Mouse (Mus musculus) liver, embryonic 11.5 days (tissue): ENCODE measurements at regions not wholly inside any gene's neighbourhood (a gene's known extent, or its start where the extent isn't known, plus 50 kb on each side); places are given as distances from the start of the nearest gene placed in this dataset.

Source experiments
- ATAC-seq: fragments of 200-750 bp; cut with Nextera tagmentation; replicated peaks from 2 replicates; pipeline ENCODE4 v1.8.0; 2017; ENCODE audit warnings: moderate number of reproducible peaks, mild to moderate bottlenecking, moderate TSS enrichment, moderate library complexity; ENCODE audit not compliant: low FRiP score
- DNase-seq: peaks from one replicate; pipeline ENCODE4 v3.0.0-alpha.2; 2017; ENCODE audit warnings: low spot score
- H3K27ac ChIP-seq: fragments of 300-500 bp; sonication (generic); 2 replicates; pipeline ENCODE4 v1.5.1; 2014; ENCODE audit warnings: mild to moderate bottlenecking, low read depth, low read length, control low read depth
- H3K27me3 ChIP-seq: fragments of 300-500 bp; sonication (generic); replicated peaks from 2 replicates; pipeline ENCODE4 v1.6.1; 2014; ENCODE audit warnings: low read length, mixed read lengths; ENCODE audit not compliant: control insufficient read depth, insufficient read depth
- H3K36me3 ChIP-seq: fragments of 300-500 bp; sonication (generic); 2 replicates; pipeline ENCODE4 v1.6.1; 2014; ENCODE audit warnings: mild to moderate bottlenecking, low read length, moderate library complexity, mixed read lengths; ENCODE audit not compliant: control insufficient read depth, insufficient read depth
- H3K4me1 ChIP-seq: fragments of 300-500 bp; sonication (generic); replicated peaks from 2 replicates; pipeline ENCODE4 v1.6.1; 2014; ENCODE audit warnings: low read length, mixed read lengths; ENCODE audit not compliant: control insufficient read depth, insufficient read depth
- H3K4me2 ChIP-seq: fragments of 300-500 bp; sonication (generic); 2 replicates; pipeline ENCODE4 v1.6.1; 2014; ENCODE audit warnings: mild to moderate bottlenecking, control low read depth, moderate library complexity
- H3K4me3 ChIP-seq: fragments of 300-500 bp; sonication (generic); 2 replicates; pipeline ENCODE4 v1.5.1; 2014; ENCODE audit warnings: low read depth, low read length, control low read depth
- H3K9ac ChIP-seq: fragments of 300-500 bp; sonication (generic); 2 replicates; pipeline ENCODE4 v1.6.1; 2014; ENCODE audit warnings: low read depth, low read length, control low read depth
- H3K9me3 ChIP-seq: fragments of 300-500 bp; sonication (generic); 2 replicates; pipeline ENCODE4 v1.6.1; 2016; ENCODE audit warnings: low read length, inconsistent platforms, mixed read lengths; ENCODE audit not compliant: control insufficient read depth
- WGBS: fragments of 180-500 bp; shearing (Covaris S2); extraction: QIAGEN DNeasy Blood & Tissue Kit; methylation state at CpG from one replicate; pipeline ENCODE4 v1.1.7; 2014; 5-methylcytosine and 5-hydroxymethylcytosine counted together

DNA sequence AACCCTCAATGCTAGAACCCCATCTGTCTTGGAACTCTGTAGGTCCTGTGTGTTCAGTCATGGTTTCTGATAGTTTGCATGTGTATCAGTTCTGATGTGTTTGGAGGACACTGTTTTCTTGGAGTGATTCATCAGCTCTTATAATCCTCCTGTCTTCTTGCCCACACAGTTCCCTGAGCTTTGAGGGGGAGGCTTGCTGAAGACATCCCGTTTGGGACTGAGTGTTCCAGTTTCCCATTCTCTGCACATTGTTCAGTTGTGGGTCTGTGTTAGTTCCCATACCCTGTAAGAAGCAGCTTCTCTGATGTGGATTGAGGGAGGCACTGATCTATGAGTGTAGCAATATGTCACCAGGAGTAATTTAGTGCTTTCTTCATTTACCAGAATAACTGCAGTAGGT is 275.2 kb downstream of the Bcl11a start:
- no peaks in the 10 kb centered on the region for H3K9me3 ChIP-seq
- no peaks in the 10 kb centered on the region for H3K27me3 ChIP-seq
- H3K36me3 ChIP-seq, result no peaks in the 10 kb centered on the region
- no peak overlapping the region for H3K4me3 ChIP-seq
- no peak overlapping the region for H3K4me2 ChIP-seq
- ATAC-seq, result no peak
- 86% methylated on average over 1 of the region's 1 CpGs for WGBS
- H3K27ac ChIP-seq, result no peak overlapping the region
- H3K9ac ChIP-seq, result no peak overlapping the region
- H3K4me1 ChIP-seq, result no peaks in the 10 kb centered on the region
- DNase-seq, result no peak

- Histone ChIP-seq H3K27ac (no peak overlapping the region), H3K4me2 (no peak overlapping the region), H3K4me3 (no peak overlapping the region), H3K27me3 (no peaks in the 10 kb centered on the region), H3K9ac (no peak overlapping the region), H3K4me1 (no peaks in the 10 kb centered on the region), H3K9me3 (no peaks in the 10 kb centered on the region), H3K36me3 (no peaks in the 10 kb centered on the region)
- WGBS, result 28% methylated on average over 1 of the region's 1 CpGs
- no peak for DNase-seq
- ATAC-seq, result no peak
These were observed 279.5 kb downstream of the Bcl11a start for GRCm38 (mm10) chr11:24357388-24357787.

GRCm38 (mm10) chr11:24359086-24359485 is 281.2 kb downstream of the Bcl11a start:
- Histone ChIP-seq H3K36me3 (no peaks in the 10 kb centered on the region), H3K4me2 (no peak overlapping the region)
- ATAC-seq, result no peak

DNA sequence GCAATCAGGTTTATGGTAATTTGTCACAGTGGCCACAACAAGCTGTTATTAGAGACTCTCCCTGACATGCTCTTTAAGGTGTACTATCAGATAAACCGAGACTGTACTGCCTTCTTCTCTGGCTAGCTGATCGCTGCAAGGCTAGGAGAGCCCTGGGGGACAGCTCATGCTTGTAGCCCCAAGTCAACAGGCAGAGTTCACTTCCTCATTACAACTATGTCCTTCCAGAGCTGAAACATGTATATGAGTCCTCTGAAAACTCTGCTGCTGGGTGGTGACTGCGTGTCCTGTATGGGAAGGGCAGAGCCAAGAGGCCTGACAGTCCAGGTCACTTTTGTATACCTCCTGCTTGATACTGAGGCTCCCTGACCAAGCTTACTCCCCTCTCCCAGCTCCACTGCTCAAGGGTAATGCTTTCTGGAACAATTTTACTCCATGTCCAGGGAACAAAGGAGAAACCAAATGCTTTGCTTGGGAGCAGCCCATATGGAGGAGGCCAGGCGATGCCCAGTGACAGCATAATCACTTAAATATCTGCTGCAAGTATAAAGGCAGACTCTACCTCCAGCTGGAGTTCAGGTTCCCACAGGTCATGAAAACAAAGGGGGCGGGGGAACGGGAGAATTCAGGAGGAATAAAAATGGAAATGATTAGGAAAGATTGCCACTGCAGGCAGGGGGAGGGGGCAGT is 284.3 kb downstream of the Bcl11a start:
- Histone ChIP-seq H3K27me3 (no peaks in the 10 kb centered on the region), H3K27ac (no peak overlapping the region), H3K4me2 (no peak overlapping the region), H3K9ac (no peak overlapping the region), H3K4me1 (no peaks in the 10 kb centered on the region), H3K36me3 (no peaks in the 10 kb centered on the region), H3K9me3 (no peaks in the 10 kb centered on the region), H3K4me3 (no peak overlapping the region)
- DNase-seq (no peak), ATAC-seq (no peak)
- 72% methylated on average over 6 of the region's 6 CpGs for WGBS

More at GRCm38 (mm10) chr11:24359086-24359485, 281.2 kb downstream of the Bcl11a start:
- Histone ChIP-seq H3K4me1 (no peaks in the 10 kb centered on the region), H3K27me3 (no peaks in the 10 kb centered on the region), H3K9ac (no peak overlapping the region), H3K4me3 (no peak overlapping the region), H3K27ac (no peak overlapping the region), H3K9me3 (no peaks in the 10 kb centered on the region)
- DNase-seq, result peak; percentile 11

DNA sequence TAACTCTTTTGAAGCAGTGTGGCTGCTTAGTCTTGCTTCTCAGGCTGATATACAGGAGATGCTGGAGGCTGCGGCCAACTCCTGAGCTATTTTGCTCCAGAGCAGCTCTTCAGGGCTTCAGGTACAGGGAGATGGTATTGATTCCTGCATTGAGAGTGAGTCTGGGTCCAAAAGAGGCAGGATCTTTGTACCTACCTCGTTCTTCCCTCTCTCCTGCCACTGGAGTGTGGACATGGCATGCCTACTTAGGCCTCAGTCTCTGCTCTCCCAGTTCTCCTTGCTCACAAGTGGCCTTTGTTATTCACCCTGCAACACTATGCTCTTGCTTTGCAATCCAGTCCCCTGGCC is 284.8 kb downstream of the Bcl11a start:
- Histone ChIP-seq H3K4me3 (no peak overlapping the region), H3K9me3 (no peaks in the 10 kb centered on the region), H3K36me3 (no peaks in the 10 kb centered on the region), H3K9ac (no peak overlapping the region), H3K27me3 (no peaks in the 10 kb centered on the region), H3K4me2 (no peak overlapping the region), H3K4me1 (no peaks in the 10 kb centered on the region), H3K27ac (no peak overlapping the region)
- whole genome bisulfite sequencing, result 75% methylated on average over 2 of the region's 2 CpGs
- DNase-seq (no peak), ATAC-seq (no peak)

- no peak overlapping the region for H3K9ac ChIP-seq
- H3K27ac ChIP-seq, result no peak overlapping the region
- H3K9me3 ChIP-seq, result no peaks in the 10 kb centered on the region
- no peaks in the 10 kb centered on the region for H3K4me1 ChIP-seq
- no peak for ATAC-seq
- 59% methylated on average over 9 of the region's 9 CpGs for WGBS
- no peak overlapping the region for H3K4me3 ChIP-seq
- H3K4me2 ChIP-seq, result no peak overlapping the region
- no peaks in the 10 kb centered on the region for H3K27me3 ChIP-seq
- no peaks in the 10 kb centered on the region for H3K36me3 ChIP-seq
- DNase-seq, result no peak
These were observed 285.8 kb downstream of the Bcl11a start for GRCm38 (mm10) chr11:24363418-24364364.

DNA sequence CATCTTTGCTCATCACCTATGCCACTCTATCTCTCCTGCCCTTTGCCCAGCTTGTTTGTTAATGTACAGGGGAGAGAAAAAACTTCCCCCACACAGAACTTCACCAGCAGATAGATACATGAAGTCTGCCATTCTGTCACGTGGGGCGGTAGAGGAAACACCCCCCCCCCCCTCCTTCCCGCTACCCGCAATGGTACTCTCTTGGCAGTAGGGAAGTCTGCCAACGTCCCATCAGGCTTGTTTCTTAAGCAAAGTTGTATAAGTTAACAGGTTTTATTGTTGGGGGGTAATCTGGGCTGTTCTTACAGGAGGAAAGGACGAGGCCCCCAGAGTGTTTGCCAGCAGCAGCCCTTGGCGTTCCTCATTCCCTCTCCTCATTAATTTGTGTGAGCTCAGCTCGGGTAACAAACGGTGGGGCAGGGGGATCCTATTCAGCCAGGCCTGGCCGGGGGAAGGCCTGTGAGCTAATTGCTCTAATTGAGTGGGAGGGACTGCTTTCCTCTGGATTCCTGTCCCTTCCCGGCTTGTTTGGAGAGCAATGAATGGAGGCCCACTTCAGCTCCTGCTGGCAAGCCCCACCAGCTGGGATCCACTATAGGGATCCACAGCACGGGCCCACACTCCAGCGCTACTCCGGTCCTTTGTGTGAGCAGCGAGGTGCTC is 292.5 kb downstream of the Bcl11a start:
- H3K9ac ChIP-seq, result no peak overlapping the region
- 40% methylated on average over 15 of the region's 15 CpGs for WGBS

GRCm38 (mm10) chr11:24370861-24371686 is 293.2 kb downstream of the Bcl11a start:
- H3K9ac ChIP-seq, result no peak overlapping the region
- DNase-seq, result no peak
- H3K27me3 ChIP-seq, result no peaks in the 10 kb centered on the region
- no peak for ATAC-seq
- no peaks in the 10 kb centered on the region for H3K36me3 ChIP-seq
- WGBS, result 79% methylated on average over 10 of the region's 10 CpGs
- no peak overlapping the region for H3K4me3 ChIP-seq
- no peaks in the 10 kb centered on the region for H3K4me1 ChIP-seq
- no peak overlapping the region for H3K27ac ChIP-seq
- H3K4me2 ChIP-seq, result no peak overlapping the region
- H3K9me3 ChIP-seq, result no peaks in the 10 kb centered on the region

More for the DNA sequence above, 292.5 kb downstream of the Bcl11a start:
- no peaks in the 10 kb centered on the region for H3K36me3 ChIP-seq
- no peak for DNase-seq
- H3K4me2 ChIP-seq, result no peak overlapping the region
- no peaks in the 10 kb centered on the region for H3K9me3 ChIP-seq
- no peak for ATAC-seq
- H3K27me3 ChIP-seq, result no peaks in the 10 kb centered on the region
- H3K27ac ChIP-seq, result no peak overlapping the region
- H3K4me3 ChIP-seq, result no peak overlapping the region
- no peaks in the 10 kb centered on the region for H3K4me1 ChIP-seq
